Mouse (Mus musculus) olfactory bulb, adult 2 months (tissue): ENCODE data around the gene Med15. TPM values are rescaled to one million over a fixed set of nuclear protein-coding genes. Genes with fewer than 3 reads are reported as not detected.
"Not testable (repeated sequence)": the region's sequence is repeated elsewhere in the genome, so short reads cannot be mapped to it uniquely, and the experiment has no call there.

Source experiments
- H3K27ac ChIP-seq: fragments of 200-500 bp; 2 replicates; pipeline ENCODE4 v1.5.1; 2012; ENCODE audit warnings: low read depth, low read length; ENCODE audit not compliant: insufficient read depth
- H3K4me1 ChIP-seq: fragments of 200-500 bp; 2 replicates; pipeline ENCODE4 v1.6.1; 2012; ENCODE audit warnings: low read length; ENCODE audit not compliant: control insufficient read depth, insufficient read depth
- H3K4me3 ChIP-seq: fragments of 200-500 bp; 2 replicates; pipeline ENCODE4 v1.5.1; 2012; ENCODE audit warnings: mild to moderate bottlenecking, low read depth, low read length, moderate library complexity; ENCODE audit not compliant: insufficient read depth
- CTCF ChIP-seq: fragments of 200-500 bp; IDR thresholded peaks from 2 replicates; pipeline ENCODE4 v1.5.1; 2012; ENCODE audit warnings: low read depth, mild to moderate bottlenecking, low read length, moderate library complexity; ENCODE audit not compliant: insufficient read depth
- POLR2A ChIP-seq: fragments of 200-500 bp; IDR thresholded peaks from 2 replicates; pipeline ENCODE4 v1.6.1; 2012; ENCODE audit warnings: mild to moderate bottlenecking, low read depth, low read length, moderate library complexity; ENCODE audit not compliant: insufficient read depth
- WGBS: fragments of 180-500 bp; shearing (Covaris S2); methylation state at CpG from one replicate; pipeline ENCODE4 v1.1.7; 2018; 5-methylcytosine and 5-hydroxymethylcytosine counted together
- polyA plus RNA-seq: library from polyadenylated mRNA; stranded (reverse); fragments of >200 nt; gene quantifications from 2 replicates; pipeline ENCODE4 v1.2.4, GENCODE M21; 2012; ENCODE audit warnings: low replicate concordance; ENCODE audit not compliant: missing spikeins, insufficient read depth, insufficient read length

Gene Med15
- polyA plus RNA-seq, 1 experiment: not detected

DNA sequence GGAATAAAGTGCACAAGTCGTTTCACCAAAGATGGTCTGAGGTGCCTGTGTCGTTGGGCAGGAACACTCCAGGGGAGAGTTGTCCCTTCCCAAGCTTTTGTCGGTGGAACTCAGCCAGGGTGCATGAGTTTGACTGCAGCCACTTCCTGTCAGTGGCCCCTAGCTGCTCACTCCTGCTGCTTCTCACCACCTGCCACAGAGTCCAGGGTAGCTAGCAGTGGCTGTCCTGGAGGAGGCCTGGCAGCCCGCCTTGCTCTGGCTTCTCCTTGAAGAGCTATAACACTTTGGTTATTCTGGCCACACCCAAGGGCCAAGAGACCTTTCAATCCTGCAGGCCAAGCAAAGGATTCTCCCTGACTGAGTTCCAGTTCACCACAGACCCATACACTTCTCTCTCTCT lies 3.5 kb upstream of the Med15 start:
- TF ChIP-seq CTCF (no peak), POLR2A (no peak)
- Histone ChIP-seq H3K4me3 (no peak overlapping the region), H3K4me1 (no peaks in the 10 kb centered on the region), H3K27ac (no peak overlapping the region)
- WGBS: 64% methylated on average over 4 of the region's 4 CpGs

- 88% methylated on average over 6 of the region's 6 CpGs for WGBS
Measured at GRCm38 (mm10) chr16:17734872-17735271, 2.2 kb upstream of the Med15 start.

GRCm38 (mm10) chr16:17733646-17734045 lies 955 bp upstream of the Med15 start:
- no peak overlapping the region for H3K4me3 ChIP-seq
- no peak for TF ChIP-seq POLR2A
- WGBS: 78% methylated on average over 2 of the region's 2 CpGs
- no peak overlapping the region for H3K27ac ChIP-seq
- H3K4me1 ChIP-seq: no peaks in the 10 kb centered on the region

More at GRCm38 (mm10) chr16:17734872-17735271, 2.2 kb upstream of the Med15 start:
- H3K27ac ChIP-seq, H3K4me1 ChIP-seq, H3K4me3 ChIP-seq: not testable (repeated sequence)

DNA sequence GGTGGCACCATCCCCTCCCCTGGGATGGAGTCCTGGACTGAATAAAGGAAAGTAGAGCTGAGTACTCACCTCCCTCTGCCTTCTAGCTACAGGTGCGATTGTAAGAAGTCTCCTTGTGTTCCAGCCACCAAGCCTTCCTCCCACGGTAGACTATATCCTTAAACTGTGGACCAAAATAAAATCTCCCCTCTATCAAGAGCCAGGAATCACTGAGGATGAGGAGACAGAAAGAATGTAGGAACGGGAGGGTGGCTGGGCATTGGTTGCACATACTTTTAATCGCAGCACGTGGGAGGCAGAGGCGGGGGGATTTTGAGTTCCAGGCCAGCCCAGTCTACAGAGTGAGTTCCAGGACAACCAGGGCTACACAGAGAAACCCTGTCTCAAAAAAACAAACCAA lies 260 bp downstream of the Med15 start:
- no peak overlapping the region for H3K27ac ChIP-seq
- no peak overlapping the region for H3K4me3 ChIP-seq
- no peaks in the 10 kb centered on the region for H3K4me1 ChIP-seq
- 67% methylated on average over 6 of the region's 6 CpGs for WGBS
- TF ChIP-seq POLR2A: no peak
- no peak for TF ChIP-seq CTCF

DNA sequence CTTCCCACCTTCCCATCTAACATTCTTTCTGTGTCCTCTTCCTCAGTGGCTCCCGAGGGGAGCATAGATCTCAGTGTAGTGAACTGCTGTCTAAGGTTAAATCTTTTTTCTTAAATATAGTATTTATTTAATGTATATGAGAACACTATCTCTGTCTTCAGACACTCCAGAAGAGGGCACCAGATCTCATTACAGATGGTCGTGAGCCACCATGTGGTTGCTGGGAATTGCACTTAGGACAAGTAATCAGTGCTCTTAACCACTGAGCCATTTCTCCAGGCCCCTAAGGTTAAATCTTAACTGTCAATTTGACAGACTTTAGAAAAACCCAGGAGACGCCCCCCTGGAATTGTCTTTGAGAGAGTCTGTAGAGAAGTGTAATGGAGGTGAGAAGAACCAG lies 670 bp downstream of the Med15 start:
- 45% methylated on average over 3 of the region's 3 CpGs for WGBS
- TF ChIP-seq POLR2A: no peak
- TF ChIP-seq CTCF: no peak
- Histone ChIP-seq H3K4me3 (no peak overlapping the region), H3K4me1 (no peaks in the 10 kb centered on the region), H3K27ac (no peak overlapping the region)

- no peaks in the 10 kb centered on the region for H3K4me1 ChIP-seq
- H3K27ac ChIP-seq: no peak overlapping the region
- no peak overlapping the region for H3K4me3 ChIP-seq
- TF ChIP-seq CTCF: no peak
- no peak for TF ChIP-seq POLR2A
Measured at GRCm38 (mm10) chr16:17729974-17730373, 2.7 kb downstream of the Med15 start.

DNA sequence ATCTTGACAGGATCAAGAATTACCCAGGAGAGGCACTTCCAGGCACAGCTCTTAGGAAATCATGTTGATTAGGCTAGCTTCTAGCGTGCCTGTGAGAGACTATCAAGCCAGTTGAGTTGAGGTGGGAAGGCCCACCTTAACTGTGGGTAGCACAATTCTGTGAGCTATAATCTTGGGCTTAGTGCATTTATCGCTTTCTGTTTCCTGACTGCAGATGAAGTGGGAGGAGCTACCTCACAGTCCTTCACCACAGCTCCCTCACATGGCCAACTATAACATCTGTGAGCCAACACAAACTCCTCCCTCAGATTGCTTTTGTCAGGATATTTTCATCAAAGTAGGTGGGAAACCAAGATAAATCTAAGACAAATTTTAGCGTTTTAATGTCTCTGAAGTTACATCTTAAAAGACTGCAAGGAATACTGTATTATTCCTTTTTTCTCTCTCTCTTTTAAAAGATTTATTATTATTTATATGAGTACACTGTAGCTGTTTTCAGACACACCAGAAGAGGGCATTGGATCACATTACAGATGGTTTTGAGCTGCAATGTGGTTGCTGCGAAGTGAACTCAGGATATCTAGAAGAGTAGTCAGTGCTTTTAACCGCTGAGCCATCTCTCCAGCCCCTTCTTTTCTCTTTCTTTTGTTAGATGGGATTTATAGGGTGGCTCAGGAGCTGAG lies 5.4 kb downstream of the Med15 start:
- 18% methylated on average over 5 of the region's 5 CpGs for WGBS
- Histone ChIP-seq H3K27ac (no peak overlapping the region), H3K4me1 (no peaks in the 10 kb centered on the region), H3K4me3 (no peak overlapping the region)
- no peak for TF ChIP-seq CTCF
- TF ChIP-seq POLR2A: no peak

DNA sequence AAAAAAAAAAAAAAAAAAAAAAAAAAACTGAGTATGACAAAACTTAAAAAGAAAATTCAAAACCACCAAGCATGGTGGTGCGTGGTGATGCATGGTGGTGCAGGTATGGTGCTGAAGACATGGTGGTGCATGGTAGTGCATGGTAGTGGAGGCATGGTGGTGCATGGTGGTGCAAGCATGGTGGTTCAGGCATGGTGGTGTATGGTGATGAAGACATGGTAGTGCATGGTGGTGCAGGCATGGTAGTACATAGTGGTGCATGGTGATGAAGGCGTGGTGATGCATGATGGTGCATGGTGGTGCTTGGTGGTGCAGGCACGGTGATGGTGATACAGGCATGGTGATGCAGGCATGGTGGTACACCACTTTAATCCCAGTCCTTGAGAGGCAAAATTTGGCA lies 8.2 kb downstream of the Med15 start:
- Histone ChIP-seq H3K27ac (no peak overlapping the region), H3K4me1 (peaks cover 4% of the 10 kb centered on the region), H3K4me3 (no peak overlapping the region)
- TF ChIP-seq CTCF: no peak
- no peak for TF ChIP-seq POLR2A
- 96% methylated on average over 3 of the region's 3 CpGs for WGBS

DNA sequence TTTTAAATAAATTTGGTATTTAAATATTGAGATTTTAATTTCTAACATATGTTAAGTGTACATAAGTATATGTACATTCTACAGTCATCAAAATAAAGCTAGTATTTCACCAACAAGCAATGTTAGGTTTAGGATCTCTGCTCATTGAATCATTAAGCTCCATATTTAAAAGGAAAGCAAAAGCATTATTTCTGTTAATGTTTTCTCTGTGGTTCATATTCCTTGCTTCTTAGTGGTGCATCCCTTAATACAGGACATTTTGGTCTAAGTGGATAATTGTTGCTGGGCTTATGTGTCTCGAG lies 9.4 kb downstream of the Med15 start:
- no peak for TF ChIP-seq CTCF
- no peak for TF ChIP-seq POLR2A
- H3K4me3 ChIP-seq: no peak overlapping the region
- peaks cover 4% of the 10 kb centered on the region for H3K4me1 ChIP-seq
- WGBS: 86% methylated on average over 1 of the region's 1 CpGs
- H3K27ac ChIP-seq: no peak overlapping the region
